Mouse (Mus musculus): ENCODE data around the gene Rab36. TPM values are rescaled to one million over a fixed set of nuclear protein-coding genes. Genes with fewer than 3 reads are reported as not detected.

Gene Rab36
- polyA plus RNA-seq (2012) = not detected in 2 replicates

GRCm38 (mm10) chr10:75036883-75037379 is at the start of gene Rab36:
Gene Rab36 (plus strand): TSS chr10:75037058.
- TF ChIP-seq GATA1 (IDR thresholded peaks at IDR 0.05; ENCODE audit: low read length) = no peak

GRCm38 (mm10) chr10:74987698-74988470 is 49.0 kb upstream of the Rab36 start:
- TF ChIP-seq GATA1 (IDR thresholded peaks at IDR 0.05; ENCODE audit: low read length) = no peak

GRCm38 (mm10) chr10:74989814-74990213 is 47.0 kb upstream of the Rab36 start:
- TF ChIP-seq GATA1 (IDR thresholded peaks at IDR 0.05; ENCODE audit: low read length) = no peak

- TF ChIP-seq GATA1 (IDR thresholded peaks at IDR 0.05; ENCODE audit: low read length) = no peak
Observed at GRCm38 (mm10) chr10:74990584-74991322, 46.1 kb upstream of the Rab36 start.

- TF ChIP-seq GATA1 (IDR thresholded peaks at IDR 0.05; ENCODE audit: low read length) = no peak
Observed at GRCm38 (mm10) chr10:74994863-74995262, 42.0 kb upstream of the Rab36 start.

GRCm38 (mm10) chr10:74995377-74995776 is 41.5 kb upstream of the Rab36 start:
- no peak for TF ChIP-seq GATA1 (IDR thresholded peaks at IDR 0.05; ENCODE audit: low read length)

- no peak for TF ChIP-seq GATA1 (IDR thresholded peaks at IDR 0.05; ENCODE audit: low read length)
Observed at GRCm38 (mm10) chr10:75001391-75001790, 35.5 kb upstream of the Rab36 start.

GRCm38 (mm10) chr10:75004067-75004466 is 32.8 kb upstream of the Rab36 start:
- no peak for TF ChIP-seq GATA1 (IDR thresholded peaks at IDR 0.05; ENCODE audit: low read length)

- TF ChIP-seq GATA1 (IDR thresholded peaks at IDR 0.05; ENCODE audit: low read length) = no peak
Observed at GRCm38 (mm10) chr10:75006889-75007662, 29.8 kb upstream of the Rab36 start.

- no peak for TF ChIP-seq GATA1 (IDR thresholded peaks at IDR 0.05; ENCODE audit: low read length)
Observed at GRCm38 (mm10) chr10:75010704-75011103, 26.2 kb upstream of the Rab36 start.

GRCm38 (mm10) chr10:75015465-75015864 is 21.4 kb upstream of the Rab36 start:
- TF ChIP-seq GATA1 (IDR thresholded peaks at IDR 0.05; ENCODE audit: low read length) = no peak

GRCm38 (mm10) chr10:75016481-75016880 is 20.4 kb upstream of the Rab36 start:
- no peak for TF ChIP-seq GATA1 (IDR thresholded peaks at IDR 0.05; ENCODE audit: low read length)

GRCm38 (mm10) chr10:75020271-75020670 is 16.6 kb upstream of the Rab36 start:
- no peak for TF ChIP-seq GATA1 (IDR thresholded peaks at IDR 0.05; ENCODE audit: low read length)

GRCm38 (mm10) chr10:75021138-75021537 is 15.7 kb upstream of the Rab36 start:
- TF ChIP-seq GATA1 (IDR thresholded peaks at IDR 0.05; ENCODE audit: low read length) = no peak

GRCm38 (mm10) chr10:75026491-75026890 is 10.4 kb upstream of the Rab36 start:
- no peak for TF ChIP-seq GATA1 (IDR thresholded peaks at IDR 0.05; ENCODE audit: low read length)

- TF ChIP-seq GATA1 (IDR thresholded peaks at IDR 0.05; ENCODE audit: low read length) = no peak
Observed at GRCm38 (mm10) chr10:75028743-75029142, 8.1 kb upstream of the Rab36 start.
